ENCODE assay signal across 7 mouse cellular contexts in genomic region chr9:78476531-78477020, GRCm38 (mm10). TPM values are rescaled to one million over a fixed set of nuclear protein-coding genes. Genes with fewer than 3 reads are reported as not detected.
A peak's percentile ranks its signal among the peaks of the same experiment; 100 is the strongest.
DNase-seq lines count a peak whose midpoint lies in the region; ATAC-seq and TF ChIP-seq lines count a peak whose summit lies in the region.

No protein-coding gene starts in this region.

- H3K27me3 ChIP-seq in CH12.LX (replicated peaks): no peaks in the 10 kb centered on the region
- H3K27me3 ChIP-seq in forebrain, embryonic 15.5 days: no peaks in the 10 kb centered on the region

- peak; percentile 81 for DNase-seq in 416B (ENCODE audit: low read depth)
- peak; percentile 66 for DNase-seq in CH12.LX (ENCODE audit: extremely low read depth)
- DNase-seq in layer of hippocampus, adult 8-10 months (ENCODE audit: low spot score in 2 of 2): no peak
- DNase-seq in adrenal gland, postnatal 25 days: no peak

- H3K9ac ChIP-seq in CH12.LX (ENCODE audit: insufficient read depth, low read depth): no peak overlapping the region
- no peak overlapping the region for H3K9ac ChIP-seq in forebrain, embryonic 15.5 days (replicated peaks)

- H3K27ac ChIP-seq in CH12.LX (ENCODE audit: insufficient read depth, low read depth): peak overlapping the region; percentile 16; the same call in 1 of the 2 replicates
- H3K27ac ChIP-seq in forebrain, embryonic 15.5 days (replicated peaks): 0 out of 2 replicates have a peak overlapping the region, but pooled peaks have one; percentile 20

- TF ChIP-seq CTCF in CH12.LX (conservative IDR thresholded peaks at IDR 0.05 in 1 of 2, IDR thresholded peaks at IDR 0.05 in 1 of 2; ENCODE audit: low read depth in 2 of 2, low read length in 2 of 2): peak in 1 of 2 experiments; percentile 12; a peak in 2 of 4 replicates

- H3K4me2 ChIP-seq in CH12.LX (ENCODE audit: insufficient read depth, low read depth, poor library complexity, severe bottlenecking): 0 out of 2 replicates have a peak overlapping the region, but pooled peaks have one; percentile 3
- H3K4me2 ChIP-seq in forebrain, embryonic 15.5 days (replicated peaks): no peak overlapping the region

- no peak overlapping the region for H3K4me3 ChIP-seq in CH12.LX (replicated peaks in 1 of 3; ENCODE audit: low read depth in 2 of 3, low read length in 2 of 3, poor library complexity in 1 of 3)
- no peak overlapping the region for H3K4me3 ChIP-seq in forebrain, embryonic 15.5 days

- in situ Hi-C loops in CH12.LX (cut with MboI; ENCODE audit: low pct_ligation_motif_present, low pct_unique_long_range_greater_than_20kb, low sequenced_read_pairs): no loop called here

- TF ChIP-seq RAD21 in CH12.LX (IDR thresholded peaks at IDR 0.05; ENCODE audit: low read depth, low read length): no peak

- peak; percentile 83 for TF ChIP-seq POLR2A in CH12.LX (IDR thresholded peaks at IDR 0.05; ENCODE audit: low read depth, low read length)

- peaks cover 63 to 70% of the 10 kb centered on the region in 2 experiments for H3K36me3 ChIP-seq in CH12.LX (replicated peaks in 1 of 2; ENCODE audit: control insufficient read depth in 1 of 2, insufficient read depth in 1 of 2, low read length in 1 of 2)
- H3K36me3 ChIP-seq in forebrain, embryonic 15.5 days: peaks cover 60% of the 10 kb centered on the region

- ATAC-seq in forebrain, embryonic 15.5 days (replicated peaks): no peak
- peak; percentile 8 for ATAC-seq in megakaryocyte progenitor cell, adult 5-6 weeks (replicated peaks; ENCODE audit: poor library complexity)
- ATAC-seq in erythroblast, adult 5-6 weeks (replicated peaks; ENCODE audit: low FRiP score, poor library complexity, severe bottlenecking): no peak

- 13% methylated on average over 1 of the region's 1 CpGs for WGBS in forebrain, embryonic 15.5 days

- H3K9me3 ChIP-seq in CH12.LX (replicated peaks; ENCODE audit: low read length): no peaks in the 10 kb centered on the region
- H3K9me3 ChIP-seq in forebrain, embryonic 15.5 days: no peaks in the 10 kb centered on the region

- H3K79me2 ChIP-seq in CH12.LX (replicated peaks; ENCODE audit: control insufficient read depth, extremely low read depth, insufficient read depth, poor library complexity, severe bottlenecking): peaks cover 30% of the 10 kb centered on the region

- TF ChIP-seq EP300 in CH12.LX (IDR thresholded peaks at IDR 0.05; ENCODE audit: low read length): no peak

- H3K4me1 ChIP-seq in CH12.LX (ENCODE audit: control insufficient read depth in 1 of 2, insufficient read depth in 2 of 2): peaks cover 0 to 7% of the 10 kb centered on the region in 2 experiments; a peak in 2 of 4 replicates
- peaks cover 30% of the 10 kb centered on the region for H3K4me1 ChIP-seq in forebrain, embryonic 15.5 days

- dilution Hi-C loops in CH12.LX (cut with MboI; ENCODE audit: extremely low pct_ligation_motif_present, extremely low pct_unique_long_range_greater_than_20kb, low sequenced_read_pairs): no loop called here

TF ChIP-seq in CH12.LX, 34 proteins besides CTCF, POLR2A, EP300 and RAD21 (continues in another document):
- TF ChIP-seq TCF12 (IDR thresholded peaks at IDR 0.05; ENCODE audit: low read depth, low read length) (no peak), MAFK (IDR thresholded peaks at IDR 0.05; ENCODE audit: insufficient replicate concordance, low read length) (peak; percentile 39; the same call in 1 of the 2 replicates), IRF4 (IDR thresholded peaks at IDR 0.05; ENCODE audit: low read depth, low read length) (no peak), POLR2AphosphoS2 (IDR thresholded peaks at IDR 0.05; ENCODE audit: low read depth, low read length) (peak; percentile 100), HCFC1 (IDR thresholded peaks at IDR 0.05; ENCODE audit: low read depth, low read length) (no peak), ETS1 (conservative IDR thresholded peaks at IDR 0.05; ENCODE audit: low read depth, low read length) (peak; percentile 33; the same call in 1 of the 2 replicates), MEF2A (IDR thresholded peaks at IDR 0.05; ENCODE audit: borderline replicate concordance, low read depth, low read length) (no peak), USF1 (IDR thresholded peaks at IDR 0.05; ENCODE audit: low read depth, low read length) (no peak), PAX5 (IDR thresholded peaks at IDR 0.05; ENCODE audit: low read length) (no peak), MYC (IDR thresholded peaks at IDR 0.05; ENCODE audit: low read depth, low read length) (no peak; the same call in 1 of the 2 replicates), ZNF384 (IDR thresholded peaks at IDR 0.05; ENCODE audit: low read depth, low read length) (no peak), RCOR1 (conservative IDR thresholded peaks at IDR 0.05; ENCODE audit: low read depth, low read length) (peak; percentile 96), SMC3 (IDR thresholded peaks at IDR 0.05; ENCODE audit: low read depth, low read length) (peak; percentile 1), CHD2 (IDR thresholded peaks at IDR 0.05; ENCODE audit: low read length) (peak; percentile 92), ELF1 (IDR thresholded peaks at IDR 0.05; ENCODE audit: low read depth, low read length) (no peak), KAT2A (IDR thresholded peaks at IDR 0.05; ENCODE audit: insufficient replicate concordance, low read length) (0 out of 2 replicates have a peak, but pooled peaks have one; percentile 50), JUND (conservative IDR thresholded peaks at IDR 0.05; ENCODE audit: low read depth, low read length) (peak; percentile 30; the same call in 1 of the 2 replicates), JUN (IDR thresholded peaks at IDR 0.05; ENCODE audit: insufficient read depth, low read depth, low read length) (no peak), USF2 (conservative IDR thresholded peaks at IDR 0.05; ENCODE audit: low read depth, low read length) (0 out of 2 replicates have a peak, but pooled peaks have one; percentile 1), MXI1 (IDR thresholded peaks at IDR 0.05; ENCODE audit: low read depth, low read length) (peak; percentile 19; the same call in 1 of the 2 replicates), NELFE (IDR thresholded peaks at IDR 0.05; ENCODE audit: low read depth, low read length) (peak; percentile 63; the same call in 1 of the 2 replicates), ZMIZ1 (IDR thresholded peaks at IDR 0.05; ENCODE audit: low read depth, low read length) (peak; percentile 98), NRF1 (IDR thresholded peaks at IDR 0.05; ENCODE audit: low read depth, low read length) (0 out of 2 replicates have a peak, but pooled peaks have one; percentile 8), E2F4 (IDR thresholded peaks at IDR 0.05; ENCODE audit: insufficient replicate concordance, low read depth, low read length) (no peak), MAX (IDR thresholded peaks at IDR 0.05; ENCODE audit: low read length) (peak; percentile 70)

RNA-seq across cellular contexts. Expression of gene Eef1a1, which starts 12.4 kb away (rescaled TPM):
- 14,448 and 18,409 TPM in 2 replicates for total RNA-seq in CH12.LX (2012; rRNA removed)
- total RNA-seq in CH12.LX (2014; rRNA removed): 21,026 and 21,314 TPM in 2 replicates
- 11,979 and 12,362 TPM in 2 replicates for polyA plus RNA-seq in CH12.LX (2012; ENCODE audit: insufficient read length, low read depth)
- 3,810 and 3,862 TPM in 2 replicates for polyA plus RNA-seq in forebrain, embryonic 15.5 days (2015; fragmentation: Nextera tagmentation; extraction: Ambion mirVana)
- total RNA-seq in megakaryocyte progenitor cell, adult 5-6 weeks (2015): 20,259 and 20,522 TPM in 2 replicates
- total RNA-seq in megakaryocyte progenitor cell, adult 5-6 weeks (2017): 11,199 and 11,450 TPM in 2 replicates
- 1,000 to 10,000 TPM; 2,504 to 3,682 (median 3,062) TPM for total RNA-seq in layer of hippocampus, adult 8-10 months (2022)
- 3,932 and 4,159 TPM in 2 replicates for total RNA-seq in erythroblast, adult 5-6 weeks (2015; ENCODE audit: low replicate concordance)
- total RNA-seq in erythroblast, adult 5-6 weeks (2017; ENCODE audit: low replicate concordance): 1,512 and 1,760 TPM in 2 replicates
- 6,460 and 8,956 TPM in 2 replicates for total RNA-seq in adrenal gland, postnatal 25 days (2021)

RNA-seq across cellular contexts. Expression of gene Gm17324, which starts 28.0 kb away (rescaled TPM):
- total RNA-seq in CH12.LX (2012; rRNA removed) (0.46 and 0.55 TPM in 2 replicates), CH12.LX (2014; rRNA removed) (not detected in 2 replicates)
- not detected in 2 replicates for polyA plus RNA-seq in CH12.LX (2012; ENCODE audit: insufficient read length, low read depth)
- 0.76 and 1.7 TPM in 2 replicates for polyA plus RNA-seq in forebrain, embryonic 15.5 days (2015; fragmentation: Nextera tagmentation; extraction: Ambion mirVana)
- total RNA-seq in megakaryocyte progenitor cell, adult 5-6 weeks (2015): not detected in 2 replicates
- not detected in 2 replicates for total RNA-seq in megakaryocyte progenitor cell, adult 5-6 weeks (2017)
- 1 to 10 TPM in 1 of 4 experiments, under 1 TPM in 3; 0.60 to 1.3 (median 0.79) TPM for total RNA-seq in layer of hippocampus, adult 8-10 months (2022)
- not detected in 2 replicates for total RNA-seq in erythroblast, adult 5-6 weeks (2015; ENCODE audit: low replicate concordance)
- total RNA-seq in erythroblast, adult 5-6 weeks (2017; ENCODE audit: low replicate concordance): not detected in 2 replicates
- not detected in 2 replicates for total RNA-seq in adrenal gland, postnatal 25 days (2021)

RNA-seq across cellular contexts. Expression of gene Mto1, which starts 28.6 kb away (rescaled TPM):
- total RNA-seq in CH12.LX (2012; rRNA removed): 21.5 and 22.9 TPM in 2 replicates
- total RNA-seq in CH12.LX (2014; rRNA removed): 21.5 and 22.5 TPM in 2 replicates
- polyA plus RNA-seq in CH12.LX (2012; ENCODE audit: insufficient read length, low read depth): 13.8 and 14.2 TPM in 2 replicates
- polyA plus RNA-seq in forebrain, embryonic 15.5 days (2015; fragmentation: Nextera tagmentation; extraction: Ambion mirVana): 26.6 and 31.2 TPM in 2 replicates
- total RNA-seq in megakaryocyte progenitor cell, adult 5-6 weeks (2015): 24.5 and 38.6 TPM in 2 replicates
- 27.1 and 44.0 TPM in 2 replicates for total RNA-seq in megakaryocyte progenitor cell, adult 5-6 weeks (2017)
- total RNA-seq in layer of hippocampus, adult 8-10 months (2022): 10 to 100 TPM; 20.4 to 27.7 (median 26.1) TPM
- total RNA-seq in erythroblast, adult 5-6 weeks (2015; ENCODE audit: low replicate concordance): 7.3 and 14.2 TPM in 2 replicates
- 6.9 and 22.0 TPM in 2 replicates for total RNA-seq in erythroblast, adult 5-6 weeks (2017; ENCODE audit: low replicate concordance)
- total RNA-seq in adrenal gland, postnatal 25 days (2021): 25.5 and 35.8 TPM in 2 replicates

RNA-seq across cellular contexts. Expression of gene Cgas, which starts 33.5 kb away (rescaled TPM):
- total RNA-seq in CH12.LX (2012; rRNA removed): not detected in 2 replicates
- not detected in 2 replicates for total RNA-seq in CH12.LX (2014; rRNA removed)
- polyA plus RNA-seq in CH12.LX (2012; ENCODE audit: insufficient read length, low read depth): not detected in 2 replicates
- 0.50 TPM in 2 replicates for polyA plus RNA-seq in forebrain, embryonic 15.5 days (2015; fragmentation: Nextera tagmentation; extraction: Ambion mirVana)
- total RNA-seq in megakaryocyte progenitor cell, adult 5-6 weeks (2015): 21.4 and 23.4 TPM in 2 replicates
- 13.7 and 20.4 TPM in 2 replicates for total RNA-seq in megakaryocyte progenitor cell, adult 5-6 weeks (2017)
- 1 to 10 TPM in 2 of 4 experiments, under 1 TPM in 2; 0.68 to 1.5 (median 0.91) TPM for total RNA-seq in layer of hippocampus, adult 8-10 months (2022)
- total RNA-seq in erythroblast, adult 5-6 weeks (2015; ENCODE audit: low replicate concordance): 8.8 and 9.2 TPM in 2 replicates
- total RNA-seq in erythroblast, adult 5-6 weeks (2017; ENCODE audit: low replicate concordance): 2.4 and 3.9 TPM in 2 replicates
- 1.1 and 1.6 TPM in 2 replicates for total RNA-seq in adrenal gland, postnatal 25 days (2021)

Comparison
In these comparisons a context has a peak if more than half of its experiments do, and no peak if none do; other contexts are left out.
1. DNase-seq: peak in 416B (single experiment) and CH12.LX (single experiment); none in layer of hippocampus, adult 8-10 months (0 of 2) and adrenal gland, postnatal 25 days (single experiment).